Mouse (Mus musculus): ENCODE measurements at regions not wholly inside any gene's neighbourhood (a gene's known extent, or its start where the extent isn't known, plus 50 kb on each side); places are given as distances from the start of the nearest gene placed in this dataset.

DNA sequence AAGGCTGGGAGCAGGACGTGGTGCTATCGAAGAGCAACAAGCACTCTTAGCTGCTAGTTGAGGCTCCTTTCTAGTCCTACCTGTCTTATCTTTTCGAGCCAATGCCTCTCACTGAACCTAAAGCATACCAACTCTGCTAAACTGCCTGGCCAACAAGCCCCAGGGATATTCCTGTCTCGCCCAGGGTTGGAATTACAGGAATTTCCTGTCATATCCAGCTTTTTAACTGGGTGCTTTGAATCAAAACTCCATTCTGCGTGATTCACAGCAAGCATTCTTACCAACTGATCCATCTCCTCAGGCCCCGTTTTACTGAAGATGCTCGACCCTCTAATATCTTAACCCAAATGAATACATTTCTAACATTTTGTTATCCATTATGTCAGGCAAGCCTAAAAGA is 412.3 kb downstream of the Efna5 start:
- TF ChIP-seq CTCF (IDR thresholded peaks at IDR 0.05; ENCODE audit: borderline replicate concordance, extremely low read depth, insufficient read depth, insufficient read length) (no peak), POLR2A (IDR thresholded peaks at IDR 0.05; ENCODE audit: borderline replicate concordance, extremely low read depth, insufficient read depth, insufficient read length, poor library complexity, severe bottlenecking) (no peak)
